Mouse (Mus musculus) colon, adult 2 months (tissue): ENCODE results near the gene Slc16a5. TPM values are rescaled to one million over a fixed set of nuclear protein-coding genes. Genes with fewer than 3 reads are reported as not detected.

Source experiments
- polyA plus RNA-seq: library from polyadenylated mRNA; depleted of rRNA; stranded (reverse); fragments of >200 nt; gene quantifications from 2 replicates; pipeline ENCODE4 v1.2.3, GENCODE M21; 2012; rRNA removed

The Slc16a5 gene
- 96.1 and 135 TPM in 2 replicates for polyA plus RNA-seq

DNA sequence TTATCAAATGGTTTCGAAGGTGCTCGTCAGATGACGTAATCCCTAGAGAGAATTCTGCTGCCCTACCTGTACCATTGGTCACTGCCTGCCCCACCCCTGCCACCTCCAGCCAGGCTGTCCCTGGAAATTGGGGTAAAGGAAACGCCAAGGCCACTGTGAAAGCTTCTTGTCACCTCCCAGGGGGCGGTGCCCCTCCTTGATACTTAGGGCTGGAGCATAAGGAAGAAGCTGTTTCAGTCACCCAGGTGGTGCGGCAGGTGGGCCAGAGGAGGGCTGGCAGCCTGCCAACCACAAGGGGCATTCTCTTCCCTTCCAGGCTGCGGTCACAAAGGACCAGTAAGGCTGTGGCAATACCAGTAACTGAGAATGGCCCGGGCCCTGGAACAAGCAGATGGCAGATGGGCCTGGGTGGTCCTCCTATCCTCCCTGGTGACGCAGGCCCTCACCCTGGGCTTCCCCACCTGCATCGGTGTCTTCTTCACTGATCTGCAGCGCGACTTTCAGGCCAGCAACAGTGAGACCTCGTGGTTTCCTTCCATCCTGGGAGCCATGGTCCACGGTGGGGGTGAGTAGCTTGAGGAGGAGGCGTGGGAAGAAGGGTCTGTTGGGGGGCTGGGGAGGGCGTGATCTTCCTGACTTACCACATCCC is at the start of gene Slc16a5:
TSS of gene Slc16a5 (plus strand) at position 232 of the 649 bp plus-strand sequence.

DNA sequence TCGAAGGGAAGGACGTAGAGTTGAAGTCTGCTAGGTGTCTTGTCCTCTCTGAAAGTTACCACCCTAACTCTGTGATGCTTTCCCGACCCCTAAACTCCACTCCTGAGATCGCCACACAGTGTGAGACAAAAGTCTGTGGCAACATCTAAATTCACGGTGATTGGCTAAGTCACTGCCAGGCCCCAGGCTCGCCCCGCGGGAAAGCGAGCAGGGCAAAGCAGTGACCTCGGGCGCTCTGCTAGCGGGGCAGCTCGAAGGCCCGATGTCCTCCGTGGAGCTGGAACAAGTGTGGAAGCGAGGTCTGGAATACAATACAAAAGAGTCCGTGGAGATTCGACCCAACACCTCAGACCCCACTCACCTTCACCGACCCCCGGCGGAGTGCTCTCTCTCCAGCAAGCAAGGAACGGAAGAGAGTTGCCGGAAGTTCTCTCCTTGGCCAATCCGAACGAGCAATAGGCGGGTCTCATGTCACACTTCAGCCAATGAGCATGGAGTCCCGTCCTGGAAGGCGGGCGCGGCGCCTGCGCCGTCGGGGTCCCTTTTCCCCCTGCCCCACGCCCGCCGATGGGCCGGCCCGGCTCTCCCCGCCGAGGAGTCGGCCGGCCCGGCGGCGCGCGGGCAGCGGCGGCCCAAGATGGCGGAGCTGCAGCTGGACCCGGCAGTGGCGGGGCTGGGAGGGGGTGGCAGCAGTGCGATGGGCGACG is 42.6 kb upstream of the Slc16a5 start, which contains the start of the genes Atp5h and Kctd2:
TSS of gene Atp5h (minus strand) at position 432 of the 707 bp plus-strand sequence.
TSS of gene Kctd2 (plus strand) at position 598 of the 707 bp plus-strand sequence.

DNA sequence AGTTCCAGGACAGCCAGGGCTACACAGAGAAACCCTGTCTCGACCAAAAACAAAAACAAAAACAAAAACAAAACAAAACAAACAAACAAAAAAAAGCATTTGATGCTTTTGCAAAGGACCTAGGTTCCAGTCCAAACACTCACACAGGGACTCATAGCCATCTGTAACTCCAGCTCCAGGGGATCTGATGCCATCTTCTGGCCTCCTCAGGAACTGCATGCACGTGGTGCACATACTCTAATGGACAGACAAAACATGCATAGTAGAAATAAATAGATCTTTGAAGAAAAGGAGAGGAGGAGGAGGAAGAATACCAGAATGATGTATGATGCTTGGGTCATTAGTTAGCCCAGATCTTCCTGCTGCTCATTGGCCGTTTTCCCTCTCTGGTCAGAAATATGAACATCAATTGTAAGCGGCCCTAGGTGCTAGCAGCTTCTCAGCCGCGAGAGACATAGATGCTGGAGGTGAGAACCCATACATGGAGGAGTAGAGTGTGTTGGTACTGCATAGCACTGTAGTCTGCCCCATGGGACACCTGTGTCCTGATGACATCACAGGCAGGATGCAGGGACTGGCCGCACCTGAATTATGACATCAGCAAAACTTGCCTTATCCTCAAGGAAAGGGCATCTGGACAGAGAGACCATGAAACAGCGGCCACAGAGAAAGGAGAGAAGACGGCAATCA is 22.2 kb upstream of the Slc16a5 start, which contains the start of gene Trim80:
TSS of gene Trim80 (plus strand) at position 640 of the 690 bp plus-strand sequence.

DNA sequence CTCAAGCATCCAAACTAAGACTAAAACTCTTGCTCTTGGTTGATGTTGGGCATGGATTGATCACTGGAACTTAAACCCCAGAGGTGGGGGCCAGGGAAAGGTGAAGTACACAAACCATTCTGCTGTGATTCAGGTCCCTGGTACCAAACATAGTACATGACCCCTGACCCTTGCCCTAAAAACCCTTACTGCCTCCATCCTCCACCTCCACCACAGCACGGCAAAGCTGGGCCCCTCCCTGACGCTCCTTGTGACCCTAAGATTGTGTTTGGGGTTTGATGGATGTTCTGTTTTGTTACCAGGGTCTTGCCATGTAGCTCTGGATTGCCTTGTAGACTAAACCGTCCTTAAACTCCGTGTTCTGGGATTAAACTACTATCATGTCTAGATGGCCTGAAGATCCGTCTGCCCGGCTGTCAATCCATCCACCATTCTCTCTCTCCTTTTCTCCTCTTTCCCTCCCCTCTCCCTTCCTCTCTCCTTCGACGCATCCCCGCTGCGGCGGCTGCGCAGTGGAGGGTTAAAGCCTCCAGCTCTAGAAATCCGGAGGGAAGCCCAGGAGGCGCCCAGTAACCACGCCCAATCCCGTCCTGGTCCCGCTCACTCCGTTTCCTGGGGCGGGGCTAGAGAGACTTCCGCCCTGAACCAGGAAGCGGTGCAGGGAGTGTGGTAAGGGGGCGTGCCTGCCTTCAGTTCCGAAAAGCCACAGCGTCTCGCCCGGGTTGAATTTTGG is 12.9 kb downstream of the Slc16a5 start, which contains the start of gene Armc7:
TSS of gene Armc7 (plus strand) at position 643 of the 733 bp plus-strand sequence.

DNA sequence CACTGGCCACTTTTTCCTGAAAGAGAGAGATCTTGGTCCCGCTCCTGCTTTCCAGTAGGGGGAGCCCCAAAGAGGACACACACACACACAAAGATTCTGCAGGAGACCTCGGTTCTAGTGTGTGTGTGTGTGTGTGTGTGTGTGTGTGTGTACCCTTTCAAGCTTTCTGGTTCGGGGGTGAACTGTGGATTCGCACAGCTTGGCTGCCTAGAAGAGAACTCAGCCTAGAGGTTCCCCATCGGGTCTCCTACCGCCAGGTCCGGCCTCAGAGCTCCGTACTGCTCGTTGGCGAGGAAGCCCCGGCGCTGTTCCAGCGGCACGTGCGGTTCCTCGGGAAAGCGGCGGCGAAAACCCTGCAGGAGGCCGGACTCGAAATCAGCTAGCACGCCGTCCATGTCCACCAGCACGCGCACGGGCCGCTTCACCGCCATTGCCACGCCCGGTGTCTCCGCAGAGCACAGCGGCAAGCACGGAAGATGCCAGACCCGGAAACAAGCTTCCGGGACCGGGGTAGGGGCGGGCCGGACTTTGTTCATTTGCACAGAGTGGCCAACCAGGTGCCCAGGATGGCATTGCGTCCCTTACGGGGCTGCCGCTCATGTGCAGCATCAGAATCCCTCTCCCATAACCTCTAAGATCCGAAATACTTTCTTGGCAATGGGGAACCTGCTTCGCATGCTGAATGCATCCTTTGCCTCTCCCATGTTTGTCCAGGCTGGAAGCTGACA is 29.2 kb downstream of the Slc16a5 start, which contains the start of gene Nt5c:
TSS of gene Nt5c (minus strand) at position 507 of the 728 bp plus-strand sequence.

DNA sequence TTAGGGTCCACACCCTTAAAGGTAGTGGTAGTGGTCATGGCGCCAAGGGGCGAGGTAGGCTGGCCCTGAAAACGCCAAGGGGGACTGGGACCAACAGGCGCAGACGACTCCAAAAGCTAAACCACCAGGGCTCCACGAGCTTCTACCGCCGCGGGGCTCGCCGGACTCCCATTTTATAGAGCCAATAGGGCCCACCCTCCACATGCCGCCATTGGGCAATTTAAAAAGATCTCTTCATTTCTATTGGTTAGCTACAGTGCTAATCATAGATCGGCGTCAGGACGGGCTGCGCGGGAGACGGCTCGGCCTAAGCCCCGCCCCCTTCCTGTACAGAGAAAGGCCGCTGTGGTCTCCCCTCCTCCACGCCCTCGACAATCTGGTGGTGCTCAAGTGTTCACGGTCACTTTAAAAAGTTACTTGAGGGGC is 52.0 kb downstream of the Slc16a5 start, which contains the start of gene Jpt1:
TSS of gene Jpt1 (minus strand) at position 150 of the 426 bp plus-strand sequence.

Other genes starting within 250 kb of the Slc16a5 start
- gene Grin2c, start 195.2 kb upstream of the Slc16a5 start, polyA plus RNA-seq = 0.06 TPM in 1 of 2 replicates, not detected in the other
- gene Fdxr, start 185.4 kb upstream of the Slc16a5 start, polyA plus RNA-seq = 23.6 and 27.4 TPM in 2 replicates
- gene Fads6, start 164.8 kb upstream of the Slc16a5 start, polyA plus RNA-seq = 0.81 and 1.7 TPM in 2 replicates
- gene Otop2, start 155.3 kb upstream of the Slc16a5 start, polyA plus RNA-seq = not detected in 2 replicates
- 0.03 and 0.17 TPM in 2 replicates for gene Ush1g, start 140.4 kb upstream of the Slc16a5 start, polyA plus RNA-seq
- 0.05 TPM in 1 of 2 replicates, not detected in the other for gene Otop3, start 127.7 kb upstream of the Slc16a5 start, polyA plus RNA-seq
- gene Hid1, start 94.7 kb upstream of the Slc16a5 start, polyA plus RNA-seq = 154 and 170 TPM in 2 replicates
- 15.9 and 17.5 TPM in 2 replicates for gene Cdr2l, start 80.6 kb upstream of the Slc16a5 start, polyA plus RNA-seq
- gene Mrpl58, start 58.7 kb upstream of the Slc16a5 start, polyA plus RNA-seq = 62.6 and 65.1 TPM in 2 replicates
- 70.2 and 90.1 TPM in 2 replicates for gene Atp5h, start 42.5 kb upstream of the Slc16a5 start, polyA plus RNA-seq
- gene Kctd2, start 42.3 kb upstream of the Slc16a5 start, polyA plus RNA-seq = 24.0 and 31.1 TPM in 2 replicates
- 0.38 and 0.44 TPM in 2 replicates for gene Trim80, start 21.9 kb upstream of the Slc16a5 start, polyA plus RNA-seq
- gene Armc7, start 13.2 kb downstream of the Slc16a5 start, polyA plus RNA-seq = 13.3 and 13.4 TPM in 2 replicates
- gene Nt5c, start 29.4 kb downstream of the Slc16a5 start, polyA plus RNA-seq = 128 and 130 TPM in 2 replicates
- gene Jpt1, start 51.9 kb downstream of the Slc16a5 start, polyA plus RNA-seq = 314 and 446 TPM in 2 replicates
- 24.5 and 24.8 TPM in 2 replicates for gene Sumo2, start 73.8 kb downstream of the Slc16a5 start, polyA plus RNA-seq
- 25.9 and 31.4 TPM in 2 replicates for gene Nup85, start 102.0 kb downstream of the Slc16a5 start, polyA plus RNA-seq
- 15.9 and 19.3 TPM in 2 replicates for gene Mrps7, start 141.5 kb downstream of the Slc16a5 start, polyA plus RNA-seq
- gene Gga3, start 141.6 kb downstream of the Slc16a5 start, polyA plus RNA-seq = 18.0 and 29.5 TPM in 2 replicates
- 87.1 and 118 TPM in 2 replicates for gene Mif4gd, start 150.5 kb downstream of the Slc16a5 start, polyA plus RNA-seq
- 29.7 and 37.1 TPM in 2 replicates for gene Slc25a19, start 165.8 kb downstream of the Slc16a5 start, polyA plus RNA-seq
- 41.4 and 42.7 TPM in 2 replicates for gene Grb2, start 246.1 kb downstream of the Slc16a5 start, polyA plus RNA-seq